Mouse (Mus musculus) hindbrain, embryonic 13.5 days (tissue): ENCODE measurements around the gene Pdzrn3. TPM values are rescaled to one million over a fixed set of nuclear protein-coding genes. Genes with fewer than 3 reads are reported as not detected.

Experiments used
- ATAC-seq: fragments of 200-750 bp; cut with Nextera tagmentation; 2 replicates; pipeline ENCODE4 v1.8.0; 2017; ENCODE audit warnings: moderate TSS enrichment; ENCODE audit not compliant: low FRiP score
- H3K27ac ChIP-seq: fragments of 300-500 bp; sonication (generic); 2 replicates; pipeline ENCODE4 v1.5.1; 2015; ENCODE audit warnings: inconsistent platforms, mild to moderate bottlenecking, moderate library complexity
- H3K27me3 ChIP-seq: fragments of 300-500 bp; sonication (generic); 2 replicates; pipeline ENCODE4 v1.6.1; 2015; ENCODE audit warnings: mild to moderate bottlenecking, inconsistent platforms
- H3K36me3 ChIP-seq: fragments of 300-500 bp; sonication (generic); 2 replicates; pipeline ENCODE4 v1.6.1; 2015; ENCODE audit warnings: mild to moderate bottlenecking, inconsistent platforms
- H3K4me1 ChIP-seq: fragments of 300-500 bp; sonication (generic); replicated peaks from 2 replicates; pipeline ENCODE4 v1.6.1; 2015; ENCODE audit warnings: inconsistent platforms
- H3K4me2 ChIP-seq: fragments of 300-500 bp; sonication (generic); 2 replicates; pipeline ENCODE4 v1.6.1; 2015; ENCODE audit warnings: inconsistent platforms, mild to moderate bottlenecking, moderate library complexity
- H3K4me3 ChIP-seq: fragments of 300-500 bp; sonication (generic); 2 replicates; pipeline ENCODE4 v1.5.1; 2015; ENCODE audit warnings: mild to moderate bottlenecking, inconsistent platforms
- H3K9ac ChIP-seq: fragments of 300-500 bp; sonication (generic); 2 replicates; pipeline ENCODE4 v1.6.1; 2015; ENCODE audit warnings: mild to moderate bottlenecking, inconsistent platforms
- H3K9me3 ChIP-seq: fragments of 300-500 bp; sonication (generic); 2 replicates; pipeline ENCODE4 v1.6.1; 2016; ENCODE audit warnings: inconsistent platforms
- WGBS: fragments of 180-500 bp; shearing (Covaris S2); methylation state at CpG from one replicate; pipeline ENCODE4 v1.1.7; 2015; 5-methylcytosine and 5-hydroxymethylcytosine counted together
- polyA plus RNA-seq: library from polyadenylated mRNA; unstranded; fragments of >200 nt; fragmentation: Nextera tagmentation; extraction: Ambion mirVana; gene quantifications from 2 replicates; pipeline ENCODE4 v1.2.1, GENCODE M21; 2015

Pdzrn3 gene
- polyA plus RNA-seq, 1 experiment from 2014 or later, result 28.8 TPM

DNA sequence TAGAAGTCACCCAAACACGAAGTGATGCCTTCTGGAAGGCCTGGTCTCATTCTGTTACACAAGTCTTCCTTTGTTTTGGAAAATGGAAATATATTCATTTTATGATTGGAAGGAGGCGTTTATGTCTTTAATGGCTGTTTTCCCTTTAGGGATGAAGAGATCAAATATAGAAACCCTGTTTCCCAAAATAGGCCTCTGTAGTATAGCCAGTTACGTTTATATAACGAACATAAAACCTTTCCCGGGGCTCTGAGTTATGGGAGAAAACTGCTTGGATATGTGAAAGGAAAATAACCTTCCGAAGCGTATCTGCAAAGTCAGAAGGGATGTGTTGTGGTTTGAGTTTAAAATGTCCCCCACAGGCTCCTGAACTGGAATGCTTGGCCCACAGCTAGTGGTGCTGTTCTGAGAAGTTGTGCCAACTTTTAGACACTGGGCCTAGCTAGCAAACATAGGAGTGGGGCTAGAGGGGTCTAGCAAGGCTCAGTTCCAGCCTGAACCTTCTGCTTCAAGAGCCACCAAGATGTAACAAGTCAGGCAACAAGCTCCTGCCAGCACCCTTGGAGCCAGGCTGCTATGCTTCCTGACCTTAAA lies 58.2 kb downstream of the Pdzrn3 start:
- Histone ChIP-seq H3K9me3 (no peaks in the 10 kb centered on the region), H3K4me3 (no peak overlapping the region), H3K36me3 (no peaks in the 10 kb centered on the region), H3K27me3 (no peaks in the 10 kb centered on the region), H3K27ac (no peak overlapping the region), H3K4me2 (no peak overlapping the region), H3K4me1 (peaks cover 7% of the 10 kb centered on the region), H3K9ac (no peak overlapping the region)
- WGBS, result 86% methylated on average over 7 of the region's 7 CpGs
- no peak for ATAC-seq

- Histone ChIP-seq H3K4me1 (peaks cover 7% of the 10 kb centered on the region), H3K4me3 (no peak overlapping the region), H3K9ac (0 out of 2 replicates have a peak overlapping the region, but pooled peaks have one; percentile 19), H3K27me3 (no peaks in the 10 kb centered on the region), H3K27ac (no peak overlapping the region), H3K4me2 (no peak overlapping the region), H3K9me3 (no peaks in the 10 kb centered on the region), H3K36me3 (no peaks in the 10 kb centered on the region)
- no peak for ATAC-seq
- 42% methylated on average over 6 of the region's 6 CpGs for WGBS
Measured at GRCm38 (mm10) chr6:101318530-101318929, 59.2 kb downstream of the Pdzrn3 start.

DNA sequence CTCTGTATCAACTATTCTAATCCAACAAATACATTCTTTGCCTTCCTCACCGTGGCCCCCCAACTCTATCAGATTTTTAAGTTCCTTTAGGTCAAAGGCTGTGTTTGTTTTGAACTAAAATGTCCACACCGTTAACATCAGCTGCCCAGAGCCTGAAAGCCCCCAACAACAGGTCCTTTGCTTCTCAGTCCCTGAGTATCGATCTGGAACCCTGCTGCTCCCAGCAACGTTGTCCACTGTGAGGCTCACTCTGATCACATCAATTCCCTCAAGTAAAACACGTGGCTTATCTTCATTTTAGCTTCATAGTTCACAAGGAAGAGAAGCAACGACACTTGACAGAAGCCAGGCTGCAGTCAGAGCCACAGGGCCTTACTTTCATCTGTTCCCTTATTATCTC lies 66.3 kb downstream of the Pdzrn3 start:
- ATAC-seq, result no peak
- no peaks in the 10 kb centered on the region for H3K36me3 ChIP-seq
- no peak overlapping the region for H3K4me2 ChIP-seq
- no peak overlapping the region for H3K4me3 ChIP-seq
- H3K27me3 ChIP-seq, result peaks cover 22% of the 10 kb centered on the region
- peaks cover 18% of the 10 kb centered on the region for H3K4me1 ChIP-seq
- no peaks in the 10 kb centered on the region for H3K9me3 ChIP-seq
- 59% methylated on average over 6 of the region's 6 CpGs for WGBS
- no peak overlapping the region for H3K9ac ChIP-seq
- H3K27ac ChIP-seq, result no peak overlapping the region

DNA sequence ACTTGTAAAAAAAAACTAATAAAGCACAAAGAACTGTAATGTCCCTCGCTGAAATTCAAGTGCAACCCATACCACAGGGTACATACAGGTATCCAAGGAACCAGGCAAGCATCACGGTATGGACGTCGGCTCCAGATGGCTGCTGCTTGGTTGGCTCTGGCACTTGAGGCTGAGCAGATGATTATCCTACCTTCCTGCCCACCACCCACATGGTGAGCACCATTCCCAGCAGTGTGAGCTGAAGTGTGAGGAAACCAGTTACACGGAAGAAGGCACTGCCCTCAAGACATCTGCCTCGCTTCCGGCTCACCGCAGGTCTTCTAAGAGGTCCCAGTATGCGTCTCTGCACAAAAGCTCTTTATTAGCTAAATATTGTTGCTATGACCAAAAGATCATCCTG lies 67.2 kb downstream of the Pdzrn3 start:
- Histone ChIP-seq H3K36me3 (no peaks in the 10 kb centered on the region), H3K27me3 (peaks cover 30% of the 10 kb centered on the region), H3K4me1 (peaks cover 15% of the 10 kb centered on the region), H3K27ac (no peak overlapping the region), H3K9me3 (no peaks in the 10 kb centered on the region), H3K4me3 (no peak overlapping the region), H3K9ac (no peak overlapping the region), H3K4me2 (no peak overlapping the region)
- WGBS, result 84% methylated on average over 9 of the region's 9 CpGs
- ATAC-seq, result no peak

DNA sequence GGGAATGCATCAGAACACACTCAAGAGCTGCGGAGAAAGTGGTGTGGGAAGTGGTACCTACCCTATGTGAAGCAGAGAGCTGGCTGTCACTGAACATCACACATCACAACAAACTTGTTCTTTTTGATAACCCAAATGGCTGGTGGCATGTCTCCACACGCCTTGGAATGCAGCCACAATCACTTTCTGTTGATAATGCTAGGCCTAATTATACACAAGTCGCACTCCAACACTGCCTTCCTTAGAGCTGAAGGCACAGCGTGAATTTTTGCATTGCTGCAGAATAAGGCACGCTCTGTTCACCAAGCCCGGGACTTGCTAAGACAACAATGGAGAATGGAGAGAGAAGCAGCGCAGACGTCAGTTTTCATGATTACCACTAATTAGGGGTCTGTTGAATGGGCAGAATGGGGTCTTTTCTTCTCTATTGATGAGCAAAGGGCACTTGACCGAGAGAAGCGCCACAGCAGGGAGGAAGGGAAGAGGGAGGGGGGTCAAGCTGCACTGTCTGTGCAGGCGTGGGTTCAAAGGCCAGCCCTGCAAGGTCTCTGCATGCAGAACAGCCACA lies 69.6 kb downstream of the Pdzrn3 start:
- Histone ChIP-seq H3K36me3 (no peaks in the 10 kb centered on the region), H3K27ac (no peak overlapping the region), H3K9ac (no peak overlapping the region), H3K4me3 (no peak overlapping the region), H3K4me2 (no peak overlapping the region), H3K9me3 (no peaks in the 10 kb centered on the region), H3K27me3 (peaks cover 37% of the 10 kb centered on the region), H3K4me1 (peaks cover 15% of the 10 kb centered on the region)
- ATAC-seq, result peak; percentile 87
- WGBS, result 15% methylated on average over 11 of the region's 11 CpGs

DNA sequence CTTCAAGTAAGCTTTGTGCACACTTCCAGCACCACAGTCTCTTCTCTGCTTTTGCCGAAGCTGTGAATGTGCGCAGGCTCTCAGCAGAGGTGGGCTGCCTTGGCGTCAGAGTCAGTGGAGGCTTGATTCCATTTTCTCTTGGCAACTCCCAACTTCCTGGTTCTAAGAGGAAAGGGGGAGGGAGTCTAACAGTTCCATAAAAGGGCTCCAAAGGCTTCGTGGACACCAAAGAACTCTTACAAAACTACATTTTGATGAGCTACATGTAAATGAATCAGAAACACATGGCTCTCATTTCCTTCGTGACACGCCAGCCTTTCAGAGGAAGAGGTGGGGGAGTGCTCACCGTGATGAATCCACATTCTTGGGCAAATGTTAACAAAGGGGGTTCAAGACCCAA lies 70.9 kb downstream of the Pdzrn3 start:
- H3K4me2 ChIP-seq, result no peak overlapping the region
- peaks cover 15% of the 10 kb centered on the region for H3K4me1 ChIP-seq
- H3K27me3 ChIP-seq, result peaks cover 39% of the 10 kb centered on the region
- no peak overlapping the region for H3K9ac ChIP-seq
- WGBS, result 60% methylated on average over 7 of the region's 7 CpGs
- H3K36me3 ChIP-seq, result no peaks in the 10 kb centered on the region
- H3K4me3 ChIP-seq, result no peak overlapping the region
- no peak for ATAC-seq
- no peaks in the 10 kb centered on the region for H3K9me3 ChIP-seq
- H3K27ac ChIP-seq, result no peak overlapping the region

DNA sequence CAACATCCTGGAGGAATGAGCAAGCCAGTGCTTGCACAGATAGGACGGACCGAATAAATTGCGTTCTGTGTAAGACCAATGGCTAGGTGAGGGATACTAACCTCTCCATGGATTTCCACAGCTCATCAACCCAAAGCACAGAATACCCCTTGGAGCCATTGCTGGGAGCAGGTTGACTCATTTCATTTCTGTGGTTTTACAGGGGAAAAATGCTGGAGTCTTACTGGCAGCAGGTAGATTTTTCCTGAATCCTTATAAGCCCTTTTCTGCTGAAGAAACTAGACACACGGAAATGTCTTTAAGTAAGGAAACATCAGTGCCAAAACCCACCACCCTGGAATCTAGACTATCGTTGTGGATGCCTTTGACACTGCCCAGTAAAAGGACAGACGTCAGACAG lies 72.2 kb downstream of the Pdzrn3 start:
- Histone ChIP-seq H3K27ac (no peak overlapping the region), H3K27me3 (peaks cover 35% of the 10 kb centered on the region), H3K4me1 (peaks cover 15% of the 10 kb centered on the region), H3K4me2 (no peak overlapping the region), H3K36me3 (no peaks in the 10 kb centered on the region), H3K9ac (no peak overlapping the region), H3K4me3 (no peak overlapping the region), H3K9me3 (no peaks in the 10 kb centered on the region)
- no peak for ATAC-seq
- 93% methylated on average over 6 of the region's 6 CpGs for WGBS

- Histone ChIP-seq H3K4me1 (peaks cover 15% of the 10 kb centered on the region), H3K9me3 (no peaks in the 10 kb centered on the region), H3K4me2 (no peak overlapping the region), H3K36me3 (no peaks in the 10 kb centered on the region), H3K27me3 (peaks cover 29% of the 10 kb centered on the region), H3K27ac (no peak overlapping the region), H3K4me3 (no peak overlapping the region), H3K9ac (no peak overlapping the region)
- WGBS, result 92% methylated on average over 11 of the region's 11 CpGs
- no peak for ATAC-seq
Measured at GRCm38 (mm10) chr6:101303959-101304738, 73.5 kb downstream of the Pdzrn3 start.

DNA sequence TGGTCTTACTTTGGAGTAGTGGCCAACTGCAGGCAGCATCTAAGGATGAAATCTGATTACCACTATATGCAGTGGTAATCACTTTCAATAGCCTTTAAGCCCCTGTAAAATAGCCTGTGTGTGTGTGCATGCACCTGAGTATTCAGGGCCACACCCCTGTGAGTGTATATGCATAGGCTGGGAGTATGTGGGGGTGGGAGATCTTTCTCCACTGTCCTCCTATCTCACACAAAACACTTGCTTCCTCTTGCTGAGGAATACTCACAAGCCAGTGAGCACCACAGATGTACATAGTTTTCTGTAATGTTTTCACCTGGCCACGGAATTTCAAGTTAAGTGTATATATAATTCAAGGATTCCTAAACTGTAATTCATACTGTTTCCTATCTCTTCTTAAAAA lies 74.2 kb downstream of the Pdzrn3 start:
- H3K9me3 ChIP-seq, result no peaks in the 10 kb centered on the region
- no peak overlapping the region for H3K4me2 ChIP-seq
- H3K27me3 ChIP-seq, result peaks cover 24% of the 10 kb centered on the region
- ATAC-seq, result no peak
- 89% methylated on average over 1 of the region's 1 CpGs for WGBS
- no peak overlapping the region for H3K4me3 ChIP-seq
- H3K9ac ChIP-seq, result no peak overlapping the region
- H3K27ac ChIP-seq, result no peak overlapping the region
- H3K36me3 ChIP-seq, result no peaks in the 10 kb centered on the region
- H3K4me1 ChIP-seq, result peaks cover 12% of the 10 kb centered on the region

- Histone ChIP-seq H3K36me3 (no peaks in the 10 kb centered on the region), H3K4me3 (no peak overlapping the region), H3K9me3 (no peaks in the 10 kb centered on the region), H3K27me3 (peaks cover 14% of the 10 kb centered on the region), H3K4me1 (no peaks in the 10 kb centered on the region; the same call in 1 of the 2 replicates), H3K4me2 (no peak overlapping the region), H3K9ac (no peak overlapping the region), H3K27ac (no peak overlapping the region)
- ATAC-seq, result no peak
- 81% methylated on average over 8 of the region's 8 CpGs for WGBS
Measured at GRCm38 (mm10) chr6:101301154-101301553, 76.5 kb downstream of the Pdzrn3 start.

GRCm38 (mm10) chr6:101299434-101299833 lies 78.3 kb downstream of the Pdzrn3 start:
- Histone ChIP-seq H3K9me3 (no peaks in the 10 kb centered on the region), H3K4me1 (peaks cover 3% of the 10 kb centered on the region), H3K4me2 (no peak overlapping the region), H3K9ac (no peak overlapping the region), H3K27me3 (0 out of 2 replicates have a peak, but pooled peaks cover 3% of the 10 kb centered on the region), H3K27ac (no peak overlapping the region), H3K4me3 (no peak overlapping the region), H3K36me3 (no peaks in the 10 kb centered on the region)
- WGBS, result 96% methylated on average over 2 of the region's 2 CpGs
- ATAC-seq, result no peak

DNA sequence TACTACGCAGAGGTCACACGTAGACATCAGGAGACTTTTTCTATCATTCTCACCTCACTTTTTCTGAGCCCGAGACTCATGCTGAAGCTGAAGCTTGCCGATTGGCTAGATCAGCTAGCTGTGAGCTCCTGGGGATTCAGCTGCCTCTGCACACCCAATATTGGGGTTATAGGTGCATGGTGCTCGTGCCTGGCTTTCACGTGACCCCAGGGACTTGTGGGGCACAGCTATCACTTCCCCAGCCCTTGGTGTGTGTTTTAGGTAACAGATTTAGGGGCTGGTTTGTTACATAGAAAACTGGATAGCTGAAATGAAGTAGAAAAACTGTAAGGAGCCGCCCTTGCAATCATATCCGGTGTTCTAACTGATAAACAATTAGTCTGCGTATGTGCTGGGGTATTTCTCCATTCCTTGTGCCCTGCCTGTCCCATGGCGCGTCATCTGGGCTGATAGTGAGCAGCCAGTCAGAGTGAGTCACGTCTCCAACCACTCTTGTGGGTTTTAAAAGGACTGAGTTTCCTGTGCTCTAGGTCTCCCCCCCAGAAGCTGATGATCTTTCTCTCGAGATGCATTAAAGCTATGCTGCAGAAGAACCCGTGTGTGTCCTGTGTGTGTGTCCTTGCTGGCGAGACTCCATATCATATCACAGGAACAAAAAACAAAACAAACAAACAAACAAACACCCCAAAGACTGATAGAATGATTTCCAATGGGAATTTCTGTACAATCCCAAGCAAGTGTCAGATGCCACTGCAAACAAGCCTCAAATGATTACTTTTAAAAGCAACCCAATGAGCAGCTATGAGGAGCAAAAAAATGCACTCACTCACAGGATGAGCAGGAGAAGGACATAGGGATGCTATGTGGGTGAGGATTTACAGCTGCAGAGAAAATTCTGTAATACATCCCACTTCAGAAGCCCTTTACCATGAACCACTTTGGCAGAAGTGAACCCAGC lies 79.9 kb downstream of the Pdzrn3 start:
- no peak for ATAC-seq
- peaks cover 3% of the 10 kb centered on the region for H3K4me1 ChIP-seq
- H3K9ac ChIP-seq, result no peak overlapping the region
- H3K4me3 ChIP-seq, result no peak overlapping the region
- H3K27ac ChIP-seq, result no peak overlapping the region
- 93% methylated on average over 15 of the region's 15 CpGs for WGBS
- 0 out of 2 replicates have a peak, but pooled peaks cover 2% of the 10 kb centered on the region for H3K27me3 ChIP-seq
- H3K4me2 ChIP-seq, result no peak overlapping the region
- H3K36me3 ChIP-seq, result no peaks in the 10 kb centered on the region
- H3K9me3 ChIP-seq, result no peaks in the 10 kb centered on the region
